Mouse (Mus musculus): Measurements from ENCODE around the gene Hoga1. TPM values are rescaled to one million over a fixed set of nuclear protein-coding genes. Genes with fewer than 3 reads are reported as not detected.

Hoga1 gene
- total and polyA plus RNA-seq, 2 experiments from 2014 or later = 3.1 to 3.4 TPM

- DNase-seq (ENCODE audit: low spot score) = peak; percentile 97
Observed at GRCm38 (mm10) chr19:42086166-42086565, 40.8 kb downstream of the Hoga1 start, which contains the start of gene Morn4. Gene Morn4, minus strand, starts transcription at chr19:42086357.

GRCm38 (mm10) chr19:42089103-42089747 is 43.8 kb downstream of the Hoga1 start:
- 13% methylated on average over 14 of the region's 14 CpGs for WGBS

More at GRCm38 (mm10) chr19:42086166-42086565, 40.8 kb downstream of the Hoga1 start, which contains the start of gene Morn4:
- Histone ChIP-seq H3K4me2 (ENCODE audit: low read depth, low read length, poor library complexity, severe bottlenecking) (peak within 1 kb of the TSS; percentile 72), H3K27ac (ENCODE audit: low read depth, low read length) (peak within 1 kb of the TSS; percentile 77), H3K9ac (replicated peaks; ENCODE audit: low read length, poor library complexity, severe bottlenecking) (peak within 1 kb of the TSS; percentile 86), H3K36me3 (ENCODE audit: insufficient read depth, low read length) (no peaks in the 10 kb centered on the region), H3K4me1 (ENCODE audit: insufficient read depth, low read length) (no peaks in the 10 kb centered on the region), H3K9me3 (ENCODE audit: low read length) (no peaks in the 10 kb centered on the region), H3K4me3 (ENCODE audit: low read depth, low read length) (peak within 1 kb of the TSS; percentile 72), H3K27me3 (ENCODE audit: insufficient read depth, low read length) (no peaks in the 10 kb centered on the region)
- under 1% methylated on average over 21 of the region's 21 CpGs for WGBS
- peak; percentile 84 for ATAC-seq (ENCODE audit: low FRiP score)
- TF ChIP-seq CTCF (IDR thresholded peaks at IDR 0.05) = no peak

GRCm38 (mm10) chr19:42089748-42090595 is 44.6 kb downstream of the Hoga1 start, which contains the start of gene Pi4k2a:
Gene Pi4k2a, plus strand, starts transcription at chr19:42090470.
- peak within 1 kb of the TSS; percentile 89 for H3K27ac ChIP-seq (ENCODE audit: low read depth, low read length)
- DNase-seq (ENCODE audit: low spot score) = peak; percentile 100
- H3K9ac ChIP-seq (replicated peaks; ENCODE audit: low read length, poor library complexity, severe bottlenecking) = peak within 1 kb of the TSS; percentile 86
- H3K4me1 ChIP-seq (ENCODE audit: insufficient read depth, low read length) = no peaks in the 10 kb centered on the region; the same call in 1 of the 2 replicates
- WGBS = 1% methylated on average over 46 of the region's 55 CpGs
- H3K4me3 ChIP-seq (ENCODE audit: low read depth, low read length) = peak within 1 kb of the TSS; percentile 97
- H3K9me3 ChIP-seq (ENCODE audit: low read length) = no peaks in the 10 kb centered on the region
- no peaks in the 10 kb centered on the region for H3K27me3 ChIP-seq (ENCODE audit: insufficient read depth, low read length)
- peak; percentile 26; the same call in 1 of the 2 replicates for TF ChIP-seq CTCF (IDR thresholded peaks at IDR 0.05)
- peak within 1 kb of the TSS; percentile 84 for H3K4me2 ChIP-seq (ENCODE audit: low read depth, low read length, poor library complexity, severe bottlenecking)
- H3K36me3 ChIP-seq (ENCODE audit: insufficient read depth, low read length) = no peaks in the 10 kb centered on the region
- peak; percentile 98 for ATAC-seq (ENCODE audit: low FRiP score)

More at GRCm38 (mm10) chr19:42089103-42089747, 43.8 kb downstream of the Hoga1 start:
- H3K36me3 ChIP-seq (ENCODE audit: insufficient read depth, low read length) = no peaks in the 10 kb centered on the region
- H3K27me3 ChIP-seq (ENCODE audit: insufficient read depth, low read length) = no peaks in the 10 kb centered on the region
- peak overlapping the region; percentile 60 for H3K4me2 ChIP-seq (ENCODE audit: low read depth, low read length, poor library complexity, severe bottlenecking)
- H3K9ac ChIP-seq (replicated peaks; ENCODE audit: low read length, poor library complexity, severe bottlenecking) = peak overlapping the region; percentile 8; the same call in 1 of the 2 replicates
- ATAC-seq (ENCODE audit: low FRiP score) = no peak
- no peaks in the 10 kb centered on the region for H3K9me3 ChIP-seq (ENCODE audit: low read length)
- no peaks in the 10 kb centered on the region; the same call in 1 of the 2 replicates for H3K4me1 ChIP-seq (ENCODE audit: insufficient read depth, low read length)
- peak; percentile 68 for DNase-seq (ENCODE audit: low spot score)
- peak overlapping the region; percentile 79 for H3K27ac ChIP-seq (ENCODE audit: low read depth, low read length)
- H3K4me3 ChIP-seq (ENCODE audit: low read depth, low read length) = peak overlapping the region; percentile 97
- no peak for TF ChIP-seq CTCF (IDR thresholded peaks at IDR 0.05)

GRCm38 (mm10) chr19:42090637-42091141 is 45.3 kb downstream of the Hoga1 start:
- DNase-seq (ENCODE audit: low spot score) (peak; percentile 27), ATAC-seq (ENCODE audit: low FRiP score) (peak; percentile 63)
- under 1% methylated on average over 45 of the region's 52 CpGs for WGBS
- H3K4me2 ChIP-seq (ENCODE audit: low read depth, low read length, poor library complexity, severe bottlenecking) = peak overlapping the region; percentile 84
- H3K9ac ChIP-seq (replicated peaks; ENCODE audit: low read length, poor library complexity, severe bottlenecking) = peak overlapping the region; percentile 86
- no peak for TF ChIP-seq CTCF (IDR thresholded peaks at IDR 0.05)
- H3K4me1 ChIP-seq (ENCODE audit: insufficient read depth, low read length) = no peaks in the 10 kb centered on the region; the same call in 1 of the 2 replicates
- H3K27me3 ChIP-seq (ENCODE audit: insufficient read depth, low read length) = no peaks in the 10 kb centered on the region
- H3K4me3 ChIP-seq (ENCODE audit: low read depth, low read length) = peak overlapping the region; percentile 97
- 0 out of 2 replicates have a peak, but pooled peaks cover 3% of the 10 kb centered on the region for H3K36me3 ChIP-seq (ENCODE audit: insufficient read depth, low read length)
- peak overlapping the region; percentile 89 for H3K27ac ChIP-seq (ENCODE audit: low read depth, low read length)
- no peaks in the 10 kb centered on the region for H3K9me3 ChIP-seq (ENCODE audit: low read length)

- no peak for ATAC-seq (ENCODE audit: low FRiP score)
- no peak for TF ChIP-seq CTCF (IDR thresholded peaks at IDR 0.05)
- H3K9me3 ChIP-seq (ENCODE audit: low read length) = no peaks in the 10 kb centered on the region
- no peak overlapping the region for H3K4me3 ChIP-seq (ENCODE audit: low read depth, low read length)
- no peak overlapping the region for H3K9ac ChIP-seq (replicated peaks; ENCODE audit: low read length, poor library complexity, severe bottlenecking)
- H3K4me2 ChIP-seq (ENCODE audit: low read depth, low read length, poor library complexity, severe bottlenecking) = no peak overlapping the region
- H3K27me3 ChIP-seq (ENCODE audit: insufficient read depth, low read length) = no peaks in the 10 kb centered on the region
- H3K36me3 ChIP-seq (ENCODE audit: insufficient read depth, low read length) = peaks cover 18% of the 10 kb centered on the region
- no peak overlapping the region for H3K27ac ChIP-seq (ENCODE audit: low read depth, low read length)
- H3K4me1 ChIP-seq (ENCODE audit: insufficient read depth, low read length) = no peaks in the 10 kb centered on the region
- no peak for DNase-seq (ENCODE audit: low spot score)
- 93% methylated on average over 3 of the region's 3 CpGs for WGBS
Observed at GRCm38 (mm10) chr19:42099406-42099805, 54.0 kb downstream of the Hoga1 start.
